Mouse (Mus musculus) testis, adult 2 months (tissue): ENCODE measurements at regions not wholly inside any gene's neighbourhood (a gene's known extent, or its start where the extent isn't known, plus 50 kb on each side); places are given as distances from the start of the nearest gene placed in this dataset.

Source experiments
- CTCF ChIP-seq: fragments of 200-500 bp; IDR thresholded peaks from 2 replicates; pipeline ENCODE4 v1.5.1; 2012; ENCODE audit warnings: low read depth, mild to moderate bottlenecking, inconsistent platforms, low read length, moderate library complexity; ENCODE audit not compliant: control insufficient read depth, insufficient read depth, insufficient replicate concordance
- POLR2A ChIP-seq: fragments of 200-500 bp; IDR thresholded peaks from 2 replicates; pipeline ENCODE4 v1.6.1; 2012; ENCODE audit warnings: low read depth, mild to moderate bottlenecking, inconsistent platforms, low read length, moderate library complexity; ENCODE audit not compliant: control insufficient read depth

- TF ChIP-seq POLR2A (no peak), CTCF (no peak)
Observed at GRCm38 (mm10) chr14:61970591-61970990, 321.8 kb upstream of the Rnaseh2b start.
